Mouse (Mus musculus) forebrain, embryonic 11.5 days (tissue): ENCODE results near the gene Phf11d. TPM values are rescaled to one million over a fixed set of nuclear protein-coding genes. Genes with fewer than 3 reads are reported as not detected.
"Not testable (repeated sequence)": the region's sequence is repeated elsewhere in the genome, so short reads cannot be mapped to it uniquely, and the experiment has no call there.

Source experiments
- ATAC-seq: fragments of 200-750 bp; cut with Nextera tagmentation; replicated peaks from 2 replicates; pipeline ENCODE4 v1.8.0; 2017; ENCODE audit warnings: moderate TSS enrichment; ENCODE audit not compliant: low FRiP score
- DNase-seq: peaks from one replicate; pipeline ENCODE4 v3.0.0-alpha.2; 2017; ENCODE audit warnings: low spot score
- H3K27ac ChIP-seq: fragments of 300-500 bp; sonication (generic); 2 replicates; pipeline ENCODE4 v1.5.1; 2014; ENCODE audit warnings: low read depth, low read length
- H3K27me3 ChIP-seq: fragments of 300-500 bp; sonication (generic); 2 replicates; pipeline ENCODE4 v1.6.1; 2014; ENCODE audit warnings: mild to moderate bottlenecking, low read length, mixed read lengths; ENCODE audit not compliant: control insufficient read depth, insufficient read depth
- H3K36me3 ChIP-seq: fragments of 300-500 bp; sonication (generic); 2 replicates; pipeline ENCODE4 v1.6.1; 2014; ENCODE audit warnings: mild to moderate bottlenecking, low read length, moderate library complexity, mixed read lengths; ENCODE audit not compliant: control insufficient read depth, insufficient read depth
- H3K4me1 ChIP-seq: fragments of 300-500 bp; sonication (generic); replicated peaks from 2 replicates; pipeline ENCODE4 v1.6.1; 2014; ENCODE audit warnings: low read length, mixed read lengths; ENCODE audit not compliant: control insufficient read depth, insufficient read depth
- H3K4me2 ChIP-seq: fragments of 300-500 bp; sonication (generic); 2 replicates; pipeline ENCODE4 v1.6.1; 2014; ENCODE audit warnings: low read depth, mild to moderate bottlenecking, low read length, moderate library complexity, mixed read lengths; ENCODE audit not compliant: severe bottlenecking
- H3K4me3 ChIP-seq: fragments of 300-500 bp; sonication (generic); 2 replicates; pipeline ENCODE4 v1.5.1; 2014; ENCODE audit warnings: low read depth, low read length
- H3K9ac ChIP-seq: fragments of 300-500 bp; sonication (generic); 2 replicates; pipeline ENCODE4 v1.6.1; 2014; ENCODE audit warnings: low read length
- H3K9me3 ChIP-seq: fragments of 300-500 bp; sonication (generic); 2 replicates; pipeline ENCODE4 v1.6.1; 2016; ENCODE audit warnings: low read length, mixed read lengths; ENCODE audit not compliant: control insufficient read depth
- WGBS: fragments of 180-500 bp; shearing (Covaris S2); extraction: QIAGEN DNeasy Blood & Tissue Kit; methylation state at CpG from one replicate; pipeline ENCODE4 v1.1.7; 2014; 5-methylcytosine and 5-hydroxymethylcytosine counted together
- polyA plus RNA-seq: library from polyadenylated mRNA; unstranded; fragments of >200 nt; fragmentation: Nextera tagmentation; extraction: Ambion mirVana; gene quantifications from 2 replicates; pipeline ENCODE4 v1.2.1, GENCODE M21; 2014

Gene Phf11d
- polyA plus RNA-seq = 0.24 and 0.35 TPM in 2 replicates

DNA sequence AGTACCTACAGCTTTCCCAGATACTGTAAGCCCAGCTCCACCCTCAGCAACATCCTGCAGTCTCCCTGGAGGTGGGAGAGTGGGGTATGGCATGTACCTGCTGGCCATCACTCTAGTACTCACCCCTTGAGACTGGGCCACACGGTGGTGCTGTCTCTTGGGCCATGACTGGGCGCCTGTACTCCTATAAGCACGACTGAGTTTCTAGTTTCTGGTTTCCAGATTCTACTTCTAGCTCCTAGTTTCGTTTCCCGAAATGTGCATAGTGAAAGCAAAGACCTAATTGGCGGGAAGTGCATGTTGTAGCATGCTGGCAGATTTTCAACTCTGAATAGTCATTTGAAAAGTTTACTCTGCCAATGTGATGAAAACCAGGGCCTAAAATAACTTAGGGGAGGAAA is at the start of gene Phf11d:
Gene Phf11d (minus strand): TSS at position 227 of the 401 bp plus-strand sequence.
- DNase-seq = no peak
- Histone ChIP-seq H3K4me1 (no peaks in the 10 kb centered on the region), H3K9ac (no peak within 1 kb of the TSS), H3K27ac (no peak within 1 kb of the TSS), H3K36me3 (no peaks in the 10 kb centered on the region), H3K4me3 (no peak within 1 kb of the TSS), H3K4me2 (no peak within 1 kb of the TSS), H3K9me3 (no peaks in the 10 kb centered on the region), H3K27me3 (no peaks in the 10 kb centered on the region)
- WGBS = 91% methylated on average over 6 of the region's 6 CpGs
- ATAC-seq = no peak

DNA sequence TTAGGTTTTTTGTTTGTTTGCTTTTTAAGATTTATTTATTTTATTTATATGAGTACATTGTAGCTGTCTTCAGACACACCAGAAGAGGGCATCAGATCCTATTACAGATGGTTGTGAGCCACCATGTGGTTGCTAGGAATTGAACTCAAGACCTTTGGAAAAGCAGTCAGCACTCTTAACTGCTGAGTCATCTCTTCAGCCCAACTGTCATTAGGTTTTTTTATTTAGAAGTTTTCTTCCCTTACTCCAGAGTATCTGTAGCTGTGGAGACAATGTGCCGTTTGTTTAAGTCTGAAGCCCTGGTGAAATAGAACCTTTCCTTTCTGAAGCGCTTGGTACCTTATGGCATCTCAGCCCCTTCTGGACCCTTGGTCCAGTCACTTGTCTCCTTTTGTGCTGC is 49.7 kb upstream of the Phf11d start:
- not testable (repeated sequence) for H3K4me3 ChIP-seq, H3K27me3 ChIP-seq, H3K9ac ChIP-seq, H3K9me3 ChIP-seq, DNase-seq, ATAC-seq, H3K4me1 ChIP-seq, H3K4me2 ChIP-seq, H3K27ac ChIP-seq, H3K36me3 ChIP-seq
- WGBS = 96% methylated on average over 2 of the region's 2 CpGs

DNA sequence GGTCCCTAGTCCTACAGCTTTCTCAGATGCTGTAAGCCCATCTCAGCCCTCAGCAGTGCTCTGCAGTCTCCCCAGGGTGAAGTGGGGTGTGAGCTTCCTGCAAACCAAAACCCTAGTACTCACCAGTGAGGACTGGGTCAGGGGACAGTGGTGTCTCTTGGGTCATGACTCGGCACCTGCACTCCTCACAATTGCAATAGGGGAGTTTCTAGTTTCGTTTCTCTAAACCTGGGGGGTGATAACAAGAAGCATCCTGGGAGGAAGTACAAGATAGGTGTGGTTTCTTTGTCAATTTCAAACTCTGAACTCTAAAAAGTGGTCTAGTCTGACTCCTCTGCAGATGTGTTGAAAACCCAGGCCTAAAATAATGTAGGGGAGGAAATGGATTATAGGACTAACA is 31.7 kb upstream of the Phf11d start:
- Histone ChIP-seq H3K9ac (no peak overlapping the region), H3K4me1 (no peaks in the 10 kb centered on the region), H3K36me3 (no peaks in the 10 kb centered on the region), H3K4me2 (no peak overlapping the region), H3K4me3 (no peak overlapping the region), H3K27me3 (no peaks in the 10 kb centered on the region), H3K27ac (no peak overlapping the region), H3K9me3 (no peaks in the 10 kb centered on the region)
- ATAC-seq = no peak
- WGBS = 89% methylated on average over 2 of the region's 2 CpGs
- no peak for DNase-seq

DNA sequence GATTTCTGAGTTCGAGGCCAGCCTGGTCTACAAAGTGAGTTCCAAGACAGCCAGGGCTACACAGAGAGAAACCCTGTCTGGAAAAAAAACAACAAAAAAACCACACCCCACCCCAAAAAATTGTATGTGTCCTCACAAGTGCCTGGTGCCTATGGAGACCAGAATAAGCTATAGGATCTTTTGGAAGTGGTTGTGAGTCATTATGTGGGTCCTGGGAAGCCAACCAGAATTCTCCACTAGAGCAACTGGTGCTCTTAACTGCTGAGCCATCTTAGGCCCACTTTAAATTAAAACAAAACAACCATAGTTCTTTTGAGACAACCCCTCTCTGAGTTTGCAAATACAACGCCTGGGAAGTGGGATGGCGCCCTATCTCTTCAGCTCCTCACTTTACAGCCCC is 30.0 kb upstream of the Phf11d start, which contains the start of gene Phf11c:
Gene Phf11c (minus strand): TSS at position 101 of the 400 bp plus-strand sequence.
- DNase-seq (no peak), ATAC-seq (no peak)
- Histone ChIP-seq H3K36me3 (no peaks in the 10 kb centered on the region), H3K27ac (no peak within 1 kb of the TSS), H3K9me3 (no peaks in the 10 kb centered on the region), H3K4me2 (no peak within 1 kb of the TSS), H3K4me1 (no peaks in the 10 kb centered on the region), H3K4me3 (no peak within 1 kb of the TSS), H3K27me3 (no peaks in the 10 kb centered on the region), H3K9ac (no peak within 1 kb of the TSS)
- WGBS = 91% methylated on average over 3 of the region's 3 CpGs

DNA sequence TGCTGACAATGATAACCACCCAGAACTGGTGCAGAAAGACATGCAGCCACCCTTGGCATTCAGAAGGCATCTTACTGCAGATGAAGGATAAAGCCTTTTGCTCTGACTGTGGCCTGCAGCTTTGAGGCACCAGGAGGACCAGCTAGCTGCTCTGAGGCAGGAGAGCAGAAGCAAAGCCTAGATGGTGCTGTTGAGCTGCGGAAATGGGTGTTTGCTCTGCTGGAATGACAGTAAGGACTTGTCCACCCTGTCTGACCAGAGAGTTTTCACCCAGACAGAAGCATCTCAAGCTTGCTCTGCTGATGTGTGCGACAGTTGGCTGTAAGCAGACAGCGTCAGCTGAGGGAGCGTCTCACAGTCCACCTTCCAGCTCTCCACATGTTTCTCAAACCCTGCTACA is 24.9 kb upstream of the Phf11d start:
- H3K4me2 ChIP-seq, H3K9ac ChIP-seq, DNase-seq, H3K27me3 ChIP-seq, H3K36me3 ChIP-seq, H3K27ac ChIP-seq, H3K4me1 ChIP-seq, ATAC-seq, H3K9me3 ChIP-seq, H3K4me3 ChIP-seq: not testable (repeated sequence)
- 73% methylated on average over 4 of the region's 4 CpGs for WGBS

DNA sequence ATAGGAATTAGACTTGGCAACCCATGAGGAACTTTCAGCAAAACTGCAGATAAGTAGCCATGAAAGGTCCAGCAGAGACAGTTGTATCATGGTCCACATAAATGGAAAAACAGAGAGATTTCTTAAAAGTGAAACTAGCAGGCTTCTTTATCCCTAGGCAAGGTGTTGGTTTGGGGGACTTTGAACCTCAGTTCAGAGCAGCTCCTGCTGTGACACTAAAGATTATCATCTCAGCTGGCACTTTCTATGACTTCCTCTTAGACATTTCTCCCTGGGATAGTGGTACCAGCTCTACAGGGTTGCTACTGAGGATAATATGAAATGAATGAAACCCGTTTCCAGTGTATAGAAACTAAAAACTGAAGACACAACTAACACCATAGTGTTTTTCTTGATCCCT is 24.3 kb upstream of the Phf11d start:
- no peaks in the 10 kb centered on the region for H3K27me3 ChIP-seq
- no peaks in the 10 kb centered on the region for H3K4me1 ChIP-seq
- ATAC-seq (no peak), DNase-seq (no peak)
- H3K36me3 ChIP-seq = no peaks in the 10 kb centered on the region
- H3K27ac ChIP-seq = no peak overlapping the region
- no peak overlapping the region for H3K4me2 ChIP-seq
- no peak overlapping the region for H3K9ac ChIP-seq
- no peaks in the 10 kb centered on the region for H3K9me3 ChIP-seq
- no peak overlapping the region for H3K4me3 ChIP-seq
- WGBS = 73% methylated on average over 1 of the region's 1 CpGs

DNA sequence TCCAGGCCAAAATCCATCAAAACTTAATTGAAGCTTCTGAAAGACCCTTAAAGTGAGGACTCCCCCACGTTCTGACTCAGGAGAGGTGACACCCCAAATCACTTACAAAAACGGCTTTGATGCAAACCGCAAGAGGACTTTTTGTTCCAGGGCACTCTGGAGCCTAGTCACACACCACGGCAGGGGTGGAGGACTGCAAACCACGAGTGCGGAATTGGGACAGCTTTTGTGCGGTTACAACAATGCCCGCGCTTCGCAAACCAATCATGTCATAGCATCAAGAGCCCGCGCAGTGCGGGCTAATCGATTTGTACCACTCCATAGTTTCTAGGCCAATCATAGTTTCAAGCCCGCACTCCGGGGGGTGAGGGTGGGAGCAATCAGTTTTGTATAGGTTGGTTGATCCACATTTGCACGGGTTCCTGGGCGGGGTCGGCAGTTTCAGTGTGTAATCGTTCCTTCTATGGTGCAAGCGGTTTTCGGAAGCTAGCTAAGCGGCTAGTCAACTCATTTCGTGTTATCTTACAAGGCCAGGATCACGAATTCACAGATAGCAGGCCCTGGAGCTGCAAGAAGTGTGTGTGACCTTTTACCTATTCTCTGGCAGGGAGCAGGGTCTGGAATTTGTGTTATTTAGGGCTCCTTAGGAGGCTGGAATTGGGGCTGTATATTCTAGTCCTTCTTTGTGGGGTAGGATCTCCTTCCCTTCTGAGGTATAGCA is 5.2 kb upstream of the Phf11d start:
- no peaks in the 10 kb centered on the region for H3K4me1 ChIP-seq
- DNase-seq = no peak
- no peak overlapping the region for H3K27ac ChIP-seq
- 93% methylated on average over 25 of the region's 25 CpGs for WGBS
- no peaks in the 10 kb centered on the region for H3K27me3 ChIP-seq
- ATAC-seq = no peak
- H3K9ac ChIP-seq = no peak overlapping the region
- H3K4me3 ChIP-seq = no peak overlapping the region
- H3K36me3 ChIP-seq = no peaks in the 10 kb centered on the region
- H3K4me2 ChIP-seq = no peak overlapping the region
- no peaks in the 10 kb centered on the region; the same call in 1 of the 2 replicates for H3K9me3 ChIP-seq

DNA sequence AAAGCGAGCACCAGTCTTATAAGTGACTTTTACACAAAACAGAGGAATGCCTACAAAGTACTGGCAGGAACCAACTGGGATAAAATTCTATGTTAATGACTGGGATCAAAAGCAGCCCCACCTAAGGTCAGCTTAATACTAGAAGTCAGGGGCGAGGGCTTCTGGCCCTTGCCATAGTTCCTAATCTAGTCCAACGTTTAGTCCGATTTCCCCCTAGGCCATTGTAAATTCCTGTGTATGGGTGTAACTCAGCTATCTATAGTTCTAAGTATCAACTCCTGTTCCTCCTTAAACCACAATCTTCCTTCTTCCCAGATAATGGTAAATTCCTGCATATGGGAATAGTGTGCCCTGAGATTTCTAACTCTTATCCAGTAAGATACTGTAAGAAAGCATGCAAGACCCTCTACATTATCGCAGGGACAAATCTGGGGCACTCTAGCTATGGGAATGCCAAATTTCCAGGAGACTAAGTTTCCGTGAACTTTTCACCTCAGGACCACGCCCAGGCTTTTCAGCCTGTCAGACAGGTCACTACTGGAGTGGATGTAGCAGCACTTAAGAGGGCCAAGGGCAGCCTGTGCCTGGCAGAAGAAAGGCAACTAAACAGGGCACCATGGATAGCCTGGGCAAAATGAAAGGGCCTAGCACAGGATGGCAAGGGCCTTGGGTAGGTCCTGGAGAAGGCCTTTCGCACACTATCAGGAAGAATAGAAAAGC is 1.3 kb upstream of the Phf11d start:
- Histone ChIP-seq H3K27me3 (no peaks in the 10 kb centered on the region), H3K27ac (no peak overlapping the region), H3K4me2 (no peak overlapping the region), H3K9me3 (no peaks in the 10 kb centered on the region; the same call in 1 of the 2 replicates), H3K36me3 (no peaks in the 10 kb centered on the region), H3K4me1 (no peaks in the 10 kb centered on the region), H3K4me3 (no peak overlapping the region), H3K9ac (no peak overlapping the region)
- DNase-seq = no peak
- 87% methylated on average over 8 of the region's 8 CpGs for WGBS
- no peak for ATAC-seq
